Mouse (Mus musculus) CD4-positive, CD25-positive, alpha-beta regulatory T cell (primary cell): ENCODE measurements around the gene Zfp788. TPM values are rescaled to one million over a fixed set of nuclear protein-coding genes. Genes with fewer than 3 reads are reported as not detected.

Source experiments
- polyA plus RNA-seq: library from polyadenylated mRNA; unstranded; fragments of 100-300 nt; shearing (Covaris generic); gene quantifications from one replicate; pipeline ENCODE4 v1.2.1, GENCODE M21; 2017

The Zfp788 gene
- polyA plus RNA-seq: 10.0 TPM

DNA sequence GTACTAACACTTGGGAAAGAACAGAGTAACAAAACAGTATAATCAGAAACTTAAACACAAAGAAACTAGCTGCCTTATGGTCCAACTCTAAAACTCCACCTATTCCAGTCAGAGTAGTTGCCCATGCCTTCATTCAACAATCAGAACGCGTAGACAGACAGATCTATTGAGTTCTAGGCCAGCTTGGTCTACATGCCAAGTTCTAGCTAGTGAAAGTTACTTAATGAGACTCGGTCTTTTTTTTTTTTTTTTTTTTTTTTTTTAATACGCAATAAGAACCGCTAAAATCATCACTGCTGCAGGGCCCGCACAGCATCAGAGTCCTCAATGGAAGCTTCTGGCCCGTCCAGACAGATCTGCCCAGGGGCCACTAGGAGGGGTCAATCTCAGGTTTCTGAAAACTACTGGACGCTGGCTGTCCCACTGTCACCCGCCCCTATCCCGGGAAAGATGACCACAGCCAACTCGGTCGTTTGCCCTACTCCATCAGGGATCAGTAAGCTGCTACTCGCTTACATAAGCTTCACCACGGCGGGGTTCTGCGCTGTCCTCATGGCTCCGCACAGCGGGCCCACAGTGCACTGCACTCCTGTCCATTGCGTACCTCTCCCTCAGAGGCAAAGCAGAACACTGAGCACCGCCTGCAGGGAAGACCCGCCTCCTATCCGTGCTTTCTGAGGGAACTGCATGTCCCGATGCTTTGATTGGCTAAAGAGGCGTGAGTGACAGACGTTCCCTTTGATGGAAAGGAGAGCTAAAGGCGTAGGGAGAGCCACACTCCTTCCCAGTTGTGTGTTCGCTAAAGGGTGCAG is at the start of gene Zfp788:
Gene Zfp788, plus strand, starts transcription at position 795 of the 812 bp plus-strand sequence.

DNA sequence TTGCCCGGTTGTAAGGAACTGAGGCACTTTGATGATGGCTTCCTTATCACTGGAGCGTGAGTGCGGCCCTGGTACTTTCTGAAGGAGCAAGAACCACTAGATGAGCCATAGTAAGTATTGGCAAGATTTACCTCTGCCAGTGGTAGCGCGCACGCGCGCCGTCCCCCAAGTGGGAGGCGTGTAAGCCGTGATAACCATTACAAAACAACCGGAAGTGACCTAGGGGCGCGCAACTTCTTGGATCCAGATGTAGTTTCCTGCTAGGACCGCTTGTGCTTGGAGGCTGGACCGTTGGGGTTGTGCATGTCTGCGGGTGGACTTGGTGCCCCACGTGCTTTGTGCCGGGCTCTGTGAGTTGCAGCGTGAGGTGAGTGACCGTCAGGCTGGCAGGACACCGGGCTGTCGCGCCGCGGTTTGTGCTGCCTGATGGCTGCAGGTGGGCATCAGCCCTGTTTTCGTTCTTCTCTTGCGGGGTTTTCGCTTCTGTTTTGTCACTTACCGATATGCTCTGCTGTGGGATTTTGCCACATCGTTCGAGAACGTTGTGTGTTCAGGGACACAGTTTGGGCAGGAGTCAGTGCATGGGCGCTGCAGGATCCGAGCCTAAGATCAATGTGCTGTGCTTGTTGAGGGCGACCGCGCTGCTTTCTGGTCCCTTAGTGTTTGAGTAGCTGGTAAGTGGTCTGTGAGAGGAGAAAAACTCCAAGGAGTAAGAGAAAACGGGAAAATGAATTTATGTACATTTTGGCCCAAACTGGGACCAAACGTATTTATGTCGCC is 33.8 kb upstream of the Zfp788 start, which contains the start of gene 2610021A01Rik:
Gene 2610021A01Rik, plus strand, starts transcription at position 197 of the 780 bp plus-strand sequence.

Other genes with a start within 250 kb of the Zfp788 start
- gene AI987944, start 239.8 kb upstream of the Zfp788 start, polyA plus RNA-seq: 35.9 TPM
- 0.04 TPM for gene Vmn2r57, start 184.5 kb upstream of the Zfp788 start, polyA plus RNA-seq
- gene Gm20449, start 133.8 kb upstream of the Zfp788 start, polyA plus RNA-seq: not detected
- 14.7 TPM for gene AW146154, start 133.3 kb upstream of the Zfp788 start, polyA plus RNA-seq
- gene Gm6871, start 59.5 kb upstream of the Zfp788 start, polyA plus RNA-seq: 0.29 TPM
- 22.9 TPM for gene 2610021A01Rik, start 34.0 kb upstream of the Zfp788 start, polyA plus RNA-seq
- not detected for gene Vmn2r58, start 239.5 kb downstream of the Zfp788 start, polyA plus RNA-seq